Mouse (Mus musculus): ENCODE data around the gene Gm49776. TPM values are rescaled to one million over a fixed set of nuclear protein-coding genes. Genes with fewer than 3 reads are reported as not detected.

Gm49776 gene
- polyA plus RNA-seq, 1 experiment from 2014 or later, result not detected

- no peaks in the 10 kb centered on the region for H3K9me3 ChIP-seq (ENCODE audit: control insufficient read depth, low read length)
- H3K4me1 ChIP-seq (ENCODE audit: control insufficient read depth, insufficient read depth, low read length), result peaks cover 18% of the 10 kb centered on the region
- peaks cover 21% of the 10 kb centered on the region for H3K36me3 ChIP-seq (ENCODE audit: control insufficient read depth, insufficient read depth, low read length)
- no peaks in the 10 kb centered on the region for H3K27me3 ChIP-seq (ENCODE audit: control insufficient read depth, insufficient read depth, low read length)
- DNase-seq (ENCODE audit: low spot score, missing footprints) (peak; percentile 84), ATAC-seq (ENCODE audit: low FRiP score) (no peak)
- 0 out of 2 replicates have a peak overlapping the region, but pooled peaks have one; percentile 8 for H3K27ac ChIP-seq (ENCODE audit: low read depth, low read length)
- H3K9ac ChIP-seq (ENCODE audit: low read length), result peak overlapping the region; percentile 30; the same call in 1 of the 2 replicates
- H3K4me3 ChIP-seq (ENCODE audit: low read depth, low read length), result no peak overlapping the region
- whole genome bisulfite sequencing, result 85% methylated on average over 7 of the region's 7 CpGs
- no peak overlapping the region for H3K4me2 ChIP-seq
These were observed 21.2 kb downstream of the Gm49776 start for GRCm38 (mm10) chr16:18236676-18237501.

GRCm38 (mm10) chr16:18235389-18236065, 22.6 kb downstream of the Gm49776 start:
- Histone ChIP-seq H3K9me3 (ENCODE audit: control insufficient read depth, low read length) (no peaks in the 10 kb centered on the region), H3K9ac (ENCODE audit: low read length) (peak overlapping the region; percentile 91), H3K27me3 (ENCODE audit: control insufficient read depth, insufficient read depth, low read length) (no peaks in the 10 kb centered on the region), H3K4me2 (peak overlapping the region; percentile 87), H3K36me3 (ENCODE audit: control insufficient read depth, insufficient read depth, low read length) (peaks cover 9% of the 10 kb centered on the region), H3K27ac (ENCODE audit: low read depth, low read length) (peak overlapping the region; percentile 87), H3K4me3 (ENCODE audit: low read depth, low read length) (peak overlapping the region; percentile 87), H3K4me1 (ENCODE audit: control insufficient read depth, insufficient read depth, low read length) (peaks cover 18% of the 10 kb centered on the region)
- ATAC-seq (ENCODE audit: low FRiP score), result peak; percentile 75
- 4% methylated on average over 19 of the region's 19 CpGs for WGBS
- DNase-seq (ENCODE audit: low spot score, missing footprints), result peak; percentile 96

GRCm38 (mm10) chr16:18234671-18235388, 23.3 kb downstream of the Gm49776 start, which contains the start of gene Zdhhc8:
Gene Zdhhc8 (minus strand): TSS chr16:18235136.
- Histone ChIP-seq H3K4me3 (ENCODE audit: low read depth, low read length) (peak within 1 kb of the TSS; percentile 87), H3K4me1 (ENCODE audit: control insufficient read depth, insufficient read depth, low read length) (peaks cover 18% of the 10 kb centered on the region), H3K27ac (ENCODE audit: low read depth, low read length) (peak within 1 kb of the TSS; percentile 87), H3K4me2 (peak within 1 kb of the TSS; percentile 87), H3K36me3 (ENCODE audit: control insufficient read depth, insufficient read depth, low read length) (peaks cover 8% of the 10 kb centered on the region), H3K9me3 (ENCODE audit: control insufficient read depth, low read length) (no peaks in the 10 kb centered on the region), H3K9ac (ENCODE audit: low read length) (peak within 1 kb of the TSS; percentile 91), H3K27me3 (ENCODE audit: control insufficient read depth, insufficient read depth, low read length) (no peaks in the 10 kb centered on the region)
- DNase-seq (ENCODE audit: low spot score, missing footprints), result peak; percentile 95
- ATAC-seq (ENCODE audit: low FRiP score), result peak; percentile 80
- 1% methylated on average over 70 of the region's 79 CpGs for WGBS

GRCm38 (mm10) chr16:18233919-18234670, 24.0 kb downstream of the Gm49776 start:
- no peak for DNase-seq (ENCODE audit: low spot score, missing footprints)
- Histone ChIP-seq H3K4me1 (ENCODE audit: control insufficient read depth, insufficient read depth, low read length) (peaks cover 18% of the 10 kb centered on the region), H3K27ac (ENCODE audit: low read depth, low read length) (no peak overlapping the region; the same call in 1 of the 2 replicates), H3K9ac (ENCODE audit: low read length) (peak overlapping the region; percentile 91), H3K4me3 (ENCODE audit: low read depth, low read length) (peak overlapping the region; percentile 87), H3K36me3 (ENCODE audit: control insufficient read depth, insufficient read depth, low read length) (peaks cover 4% of the 10 kb centered on the region), H3K4me2 (peak overlapping the region; percentile 87), H3K9me3 (ENCODE audit: control insufficient read depth, low read length) (no peaks in the 10 kb centered on the region), H3K27me3 (ENCODE audit: control insufficient read depth, insufficient read depth, low read length) (no peaks in the 10 kb centered on the region)
- 24% methylated on average over 13 of the region's 13 CpGs for WGBS
- peak; percentile 22; the same call in 1 of the 2 replicates for ATAC-seq (ENCODE audit: low FRiP score)

GRCm38 (mm10) chr16:18233451-18233850, 24.7 kb downstream of the Gm49776 start:
- H3K27ac ChIP-seq (ENCODE audit: low read depth, low read length), result no peak overlapping the region
- no peak overlapping the region for H3K9ac ChIP-seq (ENCODE audit: low read length)
- H3K4me2 ChIP-seq, result no peak overlapping the region
- peaks cover 18% of the 10 kb centered on the region for H3K4me1 ChIP-seq (ENCODE audit: control insufficient read depth, insufficient read depth, low read length)
- ATAC-seq (ENCODE audit: low FRiP score) (no peak), DNase-seq (ENCODE audit: low spot score, missing footprints) (no peak)
- 79% methylated on average over 1 of the region's 1 CpGs for WGBS
- no peaks in the 10 kb centered on the region; the same call in 1 of the 2 replicates for H3K36me3 ChIP-seq (ENCODE audit: control insufficient read depth, insufficient read depth, low read length)
- no peaks in the 10 kb centered on the region for H3K9me3 ChIP-seq (ENCODE audit: control insufficient read depth, low read length)
- H3K4me3 ChIP-seq (ENCODE audit: low read depth, low read length), result no peak overlapping the region
- no peaks in the 10 kb centered on the region for H3K27me3 ChIP-seq (ENCODE audit: control insufficient read depth, insufficient read depth, low read length)

- no peak overlapping the region for H3K27ac ChIP-seq (ENCODE audit: low read depth, low read length)
- H3K4me3 ChIP-seq (ENCODE audit: low read depth, low read length), result no peak overlapping the region
- H3K9ac ChIP-seq (ENCODE audit: low read length), result no peak overlapping the region
- 81% methylated on average over 4 of the region's 4 CpGs for WGBS
- H3K4me2 ChIP-seq, result no peak overlapping the region
- H3K9me3 ChIP-seq (ENCODE audit: control insufficient read depth, low read length), result no peaks in the 10 kb centered on the region
- no peak for ATAC-seq (ENCODE audit: low FRiP score)
- DNase-seq (ENCODE audit: low spot score, missing footprints), result no peak
- peaks cover 2% of the 10 kb centered on the region; the same call in 1 of the 2 replicates for H3K36me3 ChIP-seq (ENCODE audit: control insufficient read depth, insufficient read depth, low read length)
- peaks cover 16% of the 10 kb centered on the region for H3K4me1 ChIP-seq (ENCODE audit: control insufficient read depth, insufficient read depth, low read length)
- H3K27me3 ChIP-seq (ENCODE audit: control insufficient read depth, insufficient read depth, low read length), result no peaks in the 10 kb centered on the region
These were observed 26.7 kb downstream of the Gm49776 start for GRCm38 (mm10) chr16:18231451-18231850.

GRCm38 (mm10) chr16:18231047-18231446, 27.1 kb downstream of the Gm49776 start:
- no peak for DNase-seq (ENCODE audit: low spot score, missing footprints)

GRCm38 (mm10) chr16:18230617-18231016, 27.5 kb downstream of the Gm49776 start:
- H3K9ac ChIP-seq (ENCODE audit: low read length), result no peak overlapping the region
- no peak overlapping the region for H3K4me2 ChIP-seq
- H3K27me3 ChIP-seq (ENCODE audit: control insufficient read depth, insufficient read depth, low read length), result no peaks in the 10 kb centered on the region
- no peak overlapping the region for H3K27ac ChIP-seq (ENCODE audit: low read depth, low read length)
- H3K4me1 ChIP-seq (ENCODE audit: control insufficient read depth, insufficient read depth, low read length), result peaks cover 9% of the 10 kb centered on the region
- H3K9me3 ChIP-seq (ENCODE audit: control insufficient read depth, low read length), result no peaks in the 10 kb centered on the region
- DNase-seq (ENCODE audit: low spot score, missing footprints) (no peak), ATAC-seq (ENCODE audit: low FRiP score) (no peak)
- peaks cover 7% of the 10 kb centered on the region; the same call in 1 of the 2 replicates for H3K36me3 ChIP-seq (ENCODE audit: control insufficient read depth, insufficient read depth, low read length)
- WGBS, result 91% methylated on average over 6 of the region's 6 CpGs
- no peak overlapping the region for H3K4me3 ChIP-seq (ENCODE audit: low read depth, low read length)

More at GRCm38 (mm10) chr16:18231047-18231446, 27.1 kb downstream of the Gm49776 start:
- Histone ChIP-seq H3K4me1 (ENCODE audit: control insufficient read depth, insufficient read depth, low read length) (peaks cover 14% of the 10 kb centered on the region), H3K36me3 (ENCODE audit: control insufficient read depth, insufficient read depth, low read length) (peaks cover 5% of the 10 kb centered on the region; the same call in 1 of the 2 replicates), H3K4me3 (ENCODE audit: low read depth, low read length) (no peak overlapping the region), H3K9me3 (ENCODE audit: control insufficient read depth, low read length) (no peaks in the 10 kb centered on the region), H3K27ac (ENCODE audit: low read depth, low read length) (no peak overlapping the region), H3K4me2 (no peak overlapping the region), H3K9ac (ENCODE audit: low read length) (no peak overlapping the region), H3K27me3 (ENCODE audit: control insufficient read depth, insufficient read depth, low read length) (no peaks in the 10 kb centered on the region)
- ATAC-seq (ENCODE audit: low FRiP score), result no peak
- WGBS, result 92% methylated on average over 3 of the region's 3 CpGs

All from midbrain, embryonic 11.5 days (tissue).